Mouse (Mus musculus) neural tube, embryonic 14.5 days (tissue): Measurements from ENCODE around the gene Lysmd3. TPM values are rescaled to one million over a fixed set of nuclear protein-coding genes. Genes with fewer than 3 reads are reported as not detected.

Experiments used
- ATAC-seq: fragments of 200-750 bp; cut with Nextera tagmentation; 2 replicates; pipeline ENCODE4 v1.8.0; 2017; ENCODE audit warnings: low read depth, mild to moderate bottlenecking, moderate TSS enrichment, moderate library complexity
- H3K27ac ChIP-seq: fragments of 300-500 bp; sonication (generic); 2 replicates; pipeline ENCODE4 v1.5.1; 2014; ENCODE audit warnings: low read depth, mild to moderate bottlenecking, control low read depth, low read length, moderate library complexity, mixed read lengths
- H3K27me3 ChIP-seq: fragments of 300-500 bp; sonication (generic); 2 replicates; pipeline ENCODE4 v1.6.1; 2014; ENCODE audit warnings: low read length; ENCODE audit not compliant: control insufficient read depth, insufficient read depth
- H3K36me3 ChIP-seq: fragments of 300-500 bp; sonication (generic); 2 replicates; pipeline ENCODE4 v1.6.1; 2014; ENCODE audit warnings: low read length, mixed read lengths; ENCODE audit not compliant: control insufficient read depth, insufficient read depth
- H3K4me1 ChIP-seq: fragments of 300-500 bp; sonication (generic); 2 replicates; pipeline ENCODE4 v1.6.1; 2014; ENCODE audit warnings: low read length; ENCODE audit not compliant: control insufficient read depth, insufficient read depth
- H3K4me2 ChIP-seq: fragments of 300-500 bp; sonication (generic); 2 replicates; pipeline ENCODE4 v1.6.1; 2014; ENCODE audit warnings: mild to moderate bottlenecking, low read depth, low read length, control low read depth
- H3K4me3 ChIP-seq: fragments of 300-500 bp; sonication (generic); 2 replicates; pipeline ENCODE4 v1.5.1; 2014; ENCODE audit warnings: low read depth, low read length, control low read depth, mixed read lengths
- H3K9ac ChIP-seq: fragments of 300-500 bp; sonication (generic); replicated peaks from 2 replicates; pipeline ENCODE4 v1.6.1; 2014; ENCODE audit warnings: low read depth, mild to moderate bottlenecking, control low read depth, low read length, mixed read lengths
- H3K9me3 ChIP-seq: fragments of 300-500 bp; sonication (generic); 2 replicates; pipeline ENCODE4 v1.6.1; 2016; ENCODE audit warnings: low read length; ENCODE audit not compliant: control insufficient read depth
- WGBS: fragments of 180-500 bp; shearing (Covaris S2); extraction: QIAGEN DNeasy Blood & Tissue Kit; methylation state at CpG from one replicate; pipeline ENCODE4 v1.1.7; 2014; 5-methylcytosine and 5-hydroxymethylcytosine counted together
- polyA plus RNA-seq: library from polyadenylated mRNA; unstranded; fragments of >200 nt; fragmentation: Nextera tagmentation; extraction: Ambion mirVana; gene quantifications from 2 replicates; pipeline ENCODE4 v1.2.1, GENCODE M21; 2014

Lysmd3 gene
- polyA plus RNA-seq, 1 experiment from 2014 or later = 23.5 TPM

GRCm38 (mm10) chr13:81663566-81664330 is 6.3 kb downstream of the Lysmd3 start:
- Histone ChIP-seq H3K4me3 (no peak overlapping the region), H3K4me2 (no peak overlapping the region), H3K9me3 (no peaks in the 10 kb centered on the region), H3K27me3 (no peaks in the 10 kb centered on the region), H3K27ac (no peak overlapping the region), H3K36me3 (peaks cover 24% of the 10 kb centered on the region), H3K4me1 (peaks cover 3% of the 10 kb centered on the region; the same call in 1 of the 2 replicates), H3K9ac (no peak overlapping the region)
- WGBS = 84% methylated on average over 12 of the region's 12 CpGs
- ATAC-seq = peak; percentile 38; the same call in 1 of the 2 replicates

GRCm38 (mm10) chr13:81664331-81664698 is 6.9 kb downstream of the Lysmd3 start:
- no peak overlapping the region for H3K27ac ChIP-seq
- peaks cover 30% of the 10 kb centered on the region for H3K36me3 ChIP-seq
- H3K9ac ChIP-seq = no peak overlapping the region
- H3K27me3 ChIP-seq = no peaks in the 10 kb centered on the region
- no peak overlapping the region for H3K4me3 ChIP-seq
- WGBS = 93% methylated on average over 5 of the region's 5 CpGs
- H3K9me3 ChIP-seq = no peaks in the 10 kb centered on the region
- no peaks in the 10 kb centered on the region for H3K4me1 ChIP-seq
- no peak for ATAC-seq
- H3K4me2 ChIP-seq = no peak overlapping the region

GRCm38 (mm10) chr13:81667713-81668112 is 10.2 kb downstream of the Lysmd3 start:
- Histone ChIP-seq H3K27ac (no peak overlapping the region), H3K36me3 (peaks cover 41% of the 10 kb centered on the region), H3K9me3 (no peaks in the 10 kb centered on the region), H3K4me2 (no peak overlapping the region), H3K4me1 (no peaks in the 10 kb centered on the region), H3K9ac (no peak overlapping the region), H3K27me3 (no peaks in the 10 kb centered on the region), H3K4me3 (no peak overlapping the region)
- ATAC-seq = no peak
- 93% methylated on average over 5 of the region's 5 CpGs for WGBS

- Histone ChIP-seq H3K4me1 (no peaks in the 10 kb centered on the region), H3K4me2 (no peak overlapping the region), H3K4me3 (no peak overlapping the region), H3K27me3 (no peaks in the 10 kb centered on the region), H3K36me3 (peaks cover 4% of the 10 kb centered on the region; the same call in 1 of the 2 replicates), H3K9me3 (no peaks in the 10 kb centered on the region), H3K9ac (no peak overlapping the region), H3K27ac (no peak overlapping the region)
- WGBS = 89% methylated on average over 8 of the region's 8 CpGs
- ATAC-seq = no peak
Measured at GRCm38 (mm10) chr13:81675333-81675732, 17.9 kb downstream of the Lysmd3 start.

- H3K27me3 ChIP-seq = no peaks in the 10 kb centered on the region
- no peak overlapping the region for H3K4me2 ChIP-seq
- H3K4me1 ChIP-seq = no peaks in the 10 kb centered on the region
- H3K9ac ChIP-seq = no peak overlapping the region
- no peak for ATAC-seq
- H3K36me3 ChIP-seq = no peaks in the 10 kb centered on the region
- WGBS = 96% methylated on average over 3 of the region's 3 CpGs
- no peak overlapping the region for H3K27ac ChIP-seq
- no peak overlapping the region for H3K4me3 ChIP-seq
- H3K9me3 ChIP-seq = no peaks in the 10 kb centered on the region
Measured at GRCm38 (mm10) chr13:81683107-81683506, 25.6 kb downstream of the Lysmd3 start.

GRCm38 (mm10) chr13:81684258-81684657 is 26.8 kb downstream of the Lysmd3 start:
- Histone ChIP-seq H3K9ac (no peak overlapping the region), H3K27me3 (no peaks in the 10 kb centered on the region), H3K27ac (no peak overlapping the region), H3K4me2 (no peak overlapping the region), H3K4me3 (no peak overlapping the region), H3K36me3 (no peaks in the 10 kb centered on the region), H3K4me1 (no peaks in the 10 kb centered on the region), H3K9me3 (no peaks in the 10 kb centered on the region)
- 91% methylated on average over 5 of the region's 5 CpGs for WGBS
- no peak for ATAC-seq

GRCm38 (mm10) chr13:81684884-81685283 is 27.4 kb downstream of the Lysmd3 start:
- no peak overlapping the region for H3K27ac ChIP-seq
- H3K4me1 ChIP-seq = no peaks in the 10 kb centered on the region
- no peak overlapping the region for H3K4me2 ChIP-seq
- H3K9ac ChIP-seq = no peak overlapping the region
- no peaks in the 10 kb centered on the region for H3K27me3 ChIP-seq
- ATAC-seq = no peak
- H3K4me3 ChIP-seq = no peak overlapping the region
- WGBS = 84% methylated on average over 3 of the region's 3 CpGs
- H3K36me3 ChIP-seq = no peaks in the 10 kb centered on the region
- H3K9me3 ChIP-seq = no peaks in the 10 kb centered on the region

- ATAC-seq = no peak
- H3K9me3 ChIP-seq = no peaks in the 10 kb centered on the region
Measured at GRCm38 (mm10) chr13:81689587-81689986, 32.1 kb downstream of the Lysmd3 start.

GRCm38 (mm10) chr13:81690477-81690876 is 33.0 kb downstream of the Lysmd3 start:
- H3K27ac ChIP-seq = no peak overlapping the region
- no peak overlapping the region for H3K9ac ChIP-seq
- H3K4me1 ChIP-seq = no peaks in the 10 kb centered on the region
- ATAC-seq = no peak
- WGBS = 87% methylated on average over 10 of the region's 10 CpGs
- H3K4me3 ChIP-seq = no peak overlapping the region
- H3K9me3 ChIP-seq = no peaks in the 10 kb centered on the region
- no peak overlapping the region for H3K4me2 ChIP-seq
- H3K27me3 ChIP-seq = no peaks in the 10 kb centered on the region
- no peaks in the 10 kb centered on the region for H3K36me3 ChIP-seq

More at GRCm38 (mm10) chr13:81689587-81689986, 32.1 kb downstream of the Lysmd3 start:
- H3K9ac ChIP-seq = no peak overlapping the region
- H3K4me3 ChIP-seq = no peak overlapping the region
- H3K4me1 ChIP-seq = no peaks in the 10 kb centered on the region
- no peak overlapping the region for H3K27ac ChIP-seq
- no peaks in the 10 kb centered on the region for H3K36me3 ChIP-seq
- H3K4me2 ChIP-seq = no peak overlapping the region
- WGBS = 86% methylated on average over 3 of the region's 3 CpGs
- H3K27me3 ChIP-seq = no peaks in the 10 kb centered on the region
